Mouse (Mus musculus) layer of hippocampus, adult 8-10 months (tissue): ENCODE measurements around the gene Gm5414. TPM values are rescaled to one million over a fixed set of nuclear protein-coding genes. Genes with fewer than 3 reads are reported as not detected.

Experiments
- DNase-seq, 2 experiments: peaks; one replicate each; pipeline ENCODE4 v3.0.0; 2022; ENCODE audit warnings: low spot score in 2 of 2
- microRNA-seq, 2 experiments: library from miRNA; unstranded; fragments of <30 nt; microRNA quantifications; one replicate each; pipeline ENCODE4 v1.2.0; 2022
- total RNA-seq, 4 experiments: library from RNA; stranded (reverse); gene quantifications; 2 replicates each; pipeline ENCODE4 v1.2.4; 2022

The Gm5414 gene
- not detected for total RNA-seq

DNA sequence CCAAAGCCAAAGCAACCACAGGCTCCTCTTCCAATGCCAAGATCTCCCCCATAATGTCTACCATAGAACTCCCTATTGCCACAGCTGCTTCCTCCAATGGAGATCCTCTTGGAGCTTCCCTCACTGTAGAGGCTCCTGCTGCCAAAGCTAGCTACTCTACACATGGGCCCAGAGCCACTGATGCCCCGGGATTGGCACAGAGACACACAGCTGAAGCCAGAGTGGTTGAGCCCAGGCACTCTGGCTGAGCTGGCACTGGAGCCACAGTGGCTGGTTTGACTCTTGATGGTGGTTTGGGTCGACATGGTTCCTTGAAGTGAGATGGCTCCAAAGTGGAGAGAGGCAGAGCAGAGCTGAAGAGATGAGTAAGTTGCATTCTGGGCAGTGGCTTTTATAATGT lies at the start of gene Gm5414:
Gm5414 (minus strand) TSS at position 305 of the 400 bp plus-strand sequence.
- DNase-seq = no peak

DNA sequence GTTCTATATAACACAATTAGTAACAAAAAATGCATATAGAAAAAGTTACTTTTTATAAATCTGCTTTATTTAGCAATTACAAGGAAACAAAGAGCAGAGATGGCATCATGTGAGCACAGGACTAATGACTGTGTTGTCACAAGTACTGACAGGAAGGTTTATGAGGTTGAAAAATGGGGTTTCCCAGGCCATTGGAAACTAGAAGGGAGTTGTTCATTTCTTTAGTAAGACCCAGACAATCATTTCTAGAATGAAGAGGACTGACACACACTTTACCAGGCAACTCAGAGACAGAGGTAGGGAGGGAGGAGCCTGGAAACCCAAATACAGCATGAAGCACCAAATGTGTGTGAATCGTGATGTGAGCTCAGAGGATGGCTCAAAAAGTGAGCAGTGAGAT lies 48.0 kb upstream of the Gm5414 start:
- no peak for DNase-seq

DNA sequence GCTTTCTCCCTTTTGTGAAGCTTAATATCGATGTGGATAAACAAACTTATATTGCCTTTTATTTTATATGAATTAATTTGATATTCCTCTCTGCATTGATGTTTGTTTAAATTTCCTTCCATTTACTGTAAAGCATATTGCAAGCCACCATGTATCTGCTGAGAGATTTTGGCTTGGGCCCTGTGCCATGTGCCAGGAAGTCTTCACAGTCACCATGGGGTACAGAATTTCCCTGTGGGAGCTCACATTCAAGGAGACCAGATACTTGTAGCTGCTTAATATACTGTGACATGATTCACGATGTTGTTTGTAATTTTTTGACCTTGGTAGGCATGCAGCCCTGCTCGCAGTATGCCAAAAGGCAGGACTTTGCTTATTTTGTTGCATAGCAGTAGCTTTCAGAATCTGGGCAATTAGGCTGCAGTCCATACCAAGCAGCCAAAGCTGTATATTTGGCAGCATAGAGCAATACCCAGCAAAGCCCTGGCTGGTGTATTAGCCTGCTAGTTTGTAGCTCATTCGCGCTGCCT lies 24.8 kb upstream of the Gm5414 start:
- no peak for DNase-seq

DNA sequence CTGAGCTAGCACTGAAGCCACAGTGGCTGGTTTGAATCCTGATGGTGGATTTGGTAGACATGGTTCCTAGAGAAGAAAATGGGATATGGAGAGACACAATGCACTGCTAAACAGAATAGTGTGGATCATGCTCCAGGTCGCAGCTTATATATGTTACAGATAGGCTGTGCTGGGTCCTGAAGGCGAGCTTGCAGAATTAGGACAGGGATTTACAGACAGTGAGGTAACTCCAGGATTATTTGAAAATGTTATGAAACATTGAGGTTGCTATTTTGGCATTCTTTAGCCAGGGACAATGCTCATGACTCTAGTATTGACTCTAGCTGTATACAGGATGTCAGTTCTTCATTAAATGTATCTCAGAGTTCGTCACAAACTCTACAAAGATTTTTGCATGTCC lies 19.3 kb upstream of the Gm5414 start, which contains the start of gene Gm5478:
Gm5478 (minus strand) TSS at position 101 of the 400 bp plus-strand sequence.
- no peak for DNase-seq

DNA sequence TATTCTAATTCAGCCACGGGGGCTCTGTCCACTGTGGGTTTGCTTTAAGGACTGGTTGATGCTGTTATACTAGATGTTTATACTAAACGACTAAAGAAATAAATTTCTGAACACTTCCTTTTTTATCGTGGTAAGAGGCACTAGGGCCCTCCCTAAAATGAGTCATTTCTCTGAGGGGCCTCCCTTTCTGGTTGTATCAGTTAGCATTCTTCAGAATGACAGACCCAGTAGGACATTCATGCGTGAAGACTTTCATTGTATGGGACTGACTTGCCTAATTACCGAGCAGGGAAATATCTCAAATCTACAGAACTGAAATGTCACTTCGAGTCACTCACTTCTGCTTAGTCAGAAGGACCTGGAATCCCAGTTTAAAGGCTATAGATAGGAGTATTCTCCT lies 28.9 kb downstream of the Gm5414 start:
- no peak for DNase-seq

DNA sequence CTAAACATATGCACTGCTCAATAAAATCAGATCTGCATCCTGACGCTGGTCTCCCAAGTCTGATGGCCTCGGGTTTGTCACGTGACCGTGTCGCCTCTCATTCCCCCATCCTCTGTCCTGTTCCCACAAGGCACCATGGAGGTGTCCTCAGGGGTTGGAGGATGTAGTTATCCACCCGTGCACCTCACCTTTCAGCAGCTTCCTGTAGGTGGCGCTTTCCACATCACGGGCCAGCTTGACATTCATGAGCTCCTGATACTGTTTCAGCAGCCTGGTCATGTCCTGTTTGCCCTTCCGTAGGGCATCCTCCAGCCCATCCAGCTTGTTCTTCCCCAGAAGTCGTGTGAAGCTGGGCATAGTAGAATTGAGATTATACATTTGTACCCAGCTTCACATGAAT lies 39.8 kb downstream of the Gm5414 start:
- DNase-seq = no peak

DNA sequence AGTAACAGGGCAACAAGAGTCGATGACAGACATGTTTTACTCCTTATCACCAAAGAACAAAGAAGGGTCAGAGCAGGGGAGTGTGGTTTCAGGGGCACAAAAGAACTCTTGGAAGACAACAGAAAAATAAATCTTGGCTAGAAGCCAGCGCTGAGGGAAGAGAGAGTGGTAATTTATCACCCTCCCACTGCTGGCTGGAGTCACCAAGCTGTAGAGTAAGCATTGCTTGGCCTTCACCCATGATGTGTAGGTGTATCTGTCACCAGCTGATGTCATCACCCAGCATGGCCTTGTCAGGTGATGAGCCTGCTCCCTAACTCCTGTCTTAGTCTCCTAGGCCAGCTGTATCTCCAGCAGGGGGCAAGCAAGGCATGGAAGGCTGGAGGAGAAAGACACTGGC lies 43.5 kb downstream of the Gm5414 start:
- no peak for DNase-seq

DNA sequence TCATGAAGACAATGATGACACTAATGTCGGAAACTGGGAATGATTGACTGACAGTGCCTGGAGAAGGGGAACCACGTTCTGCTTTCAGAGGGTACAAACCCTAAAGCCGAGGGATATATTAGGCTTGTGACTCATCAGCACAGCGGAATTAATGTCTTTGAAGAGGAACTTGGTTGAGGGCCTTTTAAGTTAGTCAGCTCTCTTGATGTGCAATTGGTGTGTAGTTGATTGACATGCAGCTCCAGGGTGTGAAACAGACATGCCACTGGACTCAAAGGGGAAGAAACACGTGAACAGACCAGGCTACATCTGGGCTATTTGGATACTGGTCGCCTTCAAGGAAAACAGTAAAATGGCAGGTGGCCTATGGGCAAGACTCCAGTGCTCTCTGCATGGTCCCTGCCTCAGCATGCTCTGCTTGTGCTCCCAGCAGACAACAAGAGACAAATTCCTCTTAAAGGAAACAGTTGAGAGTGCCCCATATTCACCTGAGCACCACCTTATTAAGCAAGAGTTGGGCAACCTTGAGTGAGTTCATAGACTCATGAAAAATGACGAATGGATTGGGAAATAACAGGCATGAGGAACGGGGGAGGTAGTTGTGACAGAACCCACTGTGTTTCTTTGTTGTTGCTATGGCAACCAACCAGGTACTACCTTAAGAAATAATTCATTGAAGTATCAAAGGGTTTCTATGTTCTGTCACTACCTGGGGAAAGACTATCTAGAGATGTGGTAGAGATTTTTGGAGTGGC lies 44.6 kb downstream of the Gm5414 start:
- DNase-seq = no peak

DNA sequence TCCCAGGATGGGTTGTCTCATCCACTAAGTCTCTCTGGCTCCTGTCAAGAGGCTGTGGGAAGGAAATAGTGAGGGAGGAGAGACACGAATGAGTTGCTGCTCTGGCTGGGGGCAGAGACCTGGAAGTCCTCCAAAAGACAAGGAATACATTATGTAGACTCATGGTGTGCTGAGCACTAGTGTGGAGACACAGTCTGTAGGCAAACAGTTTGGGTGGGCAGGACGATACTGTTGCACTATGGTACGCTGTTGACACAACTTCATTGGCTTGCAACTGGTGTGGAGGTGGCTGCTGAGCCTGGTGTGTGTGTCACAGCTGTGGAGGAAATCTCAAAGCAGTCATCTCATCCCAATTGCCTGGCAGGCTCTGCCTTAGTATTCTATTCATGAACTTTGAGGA lies 46.3 kb downstream of the Gm5414 start:
- no peak for DNase-seq

DNA sequence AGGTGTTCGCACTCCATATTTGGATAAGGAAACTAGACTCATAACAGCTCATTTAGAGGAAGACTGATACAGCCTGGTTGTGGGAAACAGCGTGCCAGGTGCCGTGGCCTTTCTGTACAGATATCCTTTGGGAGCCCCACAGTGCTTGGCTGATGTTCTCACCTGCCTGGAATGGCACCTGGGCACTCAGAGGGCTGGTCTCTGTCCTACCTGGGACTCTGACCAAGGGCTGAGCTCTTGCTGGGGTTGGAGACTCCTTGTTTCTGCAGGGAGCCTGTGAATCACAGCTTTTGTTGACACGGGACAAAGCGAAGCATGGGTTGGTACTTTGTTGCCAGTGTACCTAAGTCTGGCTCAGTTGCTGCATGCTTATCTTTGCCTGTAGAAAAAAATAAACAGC lies 52.5 kb downstream of the Gm5414 start:
- no peak for DNase-seq

Small RNAs within 50 kb of the gene (microRNA-seq; reads per million reads assigned to microRNA genes)
- gene Gm44383 = 0 reads per million in 2 experiments
- gene Gm44479 = 0 reads per million in 2 experiments

Other genes starting within 250 kb of the Gm5414 start
- gene Krt7, start 217.1 kb downstream of the Gm5414 start, total RNA-seq = under 1 TPM in 1 of 4 experiments, not detected in 3; 0.45 TPM
- under 1 TPM; 0.23 to 0.52 (median 0.35) TPM for gene Krt87, start 189.4 kb downstream of the Gm5414 start, total RNA-seq
- not detected for gene Krt88, start 180.4 kb downstream of the Gm5414 start, total RNA-seq
- gene Krt81, start 164.4 kb downstream of the Gm5414 start, total RNA-seq = not detected
- not detected for gene Krt86, start 154.7 kb downstream of the Gm5414 start, total RNA-seq
- gene Krt83, start 136.7 kb downstream of the Gm5414 start, total RNA-seq = not detected
- gene Gm49425, start 110.9 kb downstream of the Gm5414 start, total RNA-seq = not detected
- not detected for gene Krt84, start 95.4 kb downstream of the Gm5414 start, total RNA-seq
- gene Krt82, start 77.5 kb downstream of the Gm5414 start, total RNA-seq = not detected
- gene Krt90, start 65.2 kb downstream of the Gm5414 start, total RNA-seq = under 1 TPM in 1 of 4 experiments, not detected in 3; 0.18 TPM
- gene Krt75, start 54.3 kb downstream of the Gm5414 start, total RNA-seq = not detected
- not detected for gene Gm5478, start 19.2 kb upstream of the Gm5414 start, total RNA-seq
- not detected for gene Krt6b, start 52.1 kb upstream of the Gm5414 start, total RNA-seq
- not detected for gene Krt6a, start 66.1 kb upstream of the Gm5414 start, total RNA-seq
- under 1 TPM; 0.35 to 0.61 (median 0.53) TPM for gene Krt5, start 84.7 kb upstream of the Gm5414 start, total RNA-seq
- not detected for gene Krt71, start 114.9 kb upstream of the Gm5414 start, total RNA-seq
- not detected for gene Krt72, start 158.3 kb upstream of the Gm5414 start, total RNA-seq
- 1 to 10 TPM; 4.4 to 6.8 (median 6.1) TPM for gene Krt73, start 174.2 kb upstream of the Gm5414 start, total RNA-seq
- 1 to 10 TPM; 6.2 to 8.9 (median 7.9) TPM for gene Krt2, start 190.0 kb upstream of the Gm5414 start, total RNA-seq
- 1 to 10 TPM; 2.3 to 4.2 (median 3.6) TPM for gene Krt1, start 222.6 kb upstream of the Gm5414 start, total RNA-seq
- gene Krt77, start 241.5 kb upstream of the Gm5414 start, total RNA-seq = 10 to 100 TPM; 12.2 to 16.2 (median 14.6) TPM